Mouse (Mus musculus) cortical plate, adult 2 months (tissue): ENCODE measurements around the gene Ddah2.

Experiments used
- CTCF ChIP-seq: fragments of 200-500 bp; IDR thresholded peaks from 2 replicates; pipeline ENCODE4 v1.5.1; 2011; ENCODE audit warnings: mild to moderate bottlenecking, control low read depth, low read length; ENCODE audit not compliant: insufficient read depth; ENCODE audit errors: extremely low read depth
- POLR2A ChIP-seq: fragments of 200-500 bp; IDR thresholded peaks from 2 replicates; pipeline ENCODE4 v1.6.1; 2011; ENCODE audit warnings: mild to moderate bottlenecking, low read length, control low read depth; ENCODE audit not compliant: insufficient read depth; ENCODE audit errors: extremely low read depth

GRCm38 (mm10) chr17:35083929-35084497, 25.2 kb downstream of the Ddah2 start:
- no peak for TF ChIP-seq CTCF
- TF ChIP-seq POLR2A = no peak
